Mouse (Mus musculus) olfactory bulb, adult 2 months (tissue): ENCODE data around the gene Casq2.

Source experiments
- CTCF ChIP-seq: fragments of 200-500 bp; IDR thresholded peaks from 2 replicates; pipeline ENCODE4 v1.5.1; 2012; ENCODE audit warnings: low read depth, mild to moderate bottlenecking, low read length, moderate library complexity; ENCODE audit not compliant: insufficient read depth
- POLR2A ChIP-seq: fragments of 200-500 bp; IDR thresholded peaks from 2 replicates; pipeline ENCODE4 v1.6.1; 2012; ENCODE audit warnings: mild to moderate bottlenecking, low read depth, low read length, moderate library complexity; ENCODE audit not compliant: insufficient read depth

DNA sequence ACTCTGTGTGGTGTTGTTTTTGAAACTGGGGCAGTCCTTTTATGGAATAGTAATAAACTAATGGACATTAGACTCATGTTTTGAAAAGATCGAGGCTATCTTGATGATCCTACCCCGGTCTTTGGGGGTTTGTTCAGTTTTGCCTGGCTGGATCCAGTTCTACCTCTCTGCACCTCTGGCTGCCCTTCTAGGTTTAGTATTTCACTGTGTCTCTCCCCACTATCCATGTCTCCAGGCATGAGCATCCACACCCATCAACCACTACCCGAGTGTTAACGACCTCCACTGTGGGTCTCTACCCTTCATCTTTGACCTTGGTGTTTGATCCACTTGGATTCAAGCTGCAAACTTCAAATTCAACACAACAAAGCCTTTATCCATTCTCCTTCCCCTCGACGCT is 60.2 kb downstream of the Casq2 start:
- no peak for TF ChIP-seq CTCF
- TF ChIP-seq POLR2A, result no peak
